Mouse (Mus musculus) ES-Bruce4 (cell line): ENCODE measurements around the gene Mgat5. TPM values are rescaled to one million over a fixed set of nuclear protein-coding genes. Genes with fewer than 3 reads are reported as not detected.

Experiments used
- H3K27ac ChIP-seq: 2 replicates; pipeline ENCODE4 v1.5.1; 2012; ENCODE audit warnings: low read length, inconsistent platforms; ENCODE audit not compliant: insufficient read depth
- H3K27me3 ChIP-seq: 2 replicates; pipeline ENCODE4 v1.6.1; 2012; ENCODE audit warnings: mild to moderate bottlenecking, low read length, inconsistent platforms; ENCODE audit not compliant: control insufficient read depth, poor library complexity, insufficient read depth, severe bottlenecking
- H3K36me3 ChIP-seq: 2 replicates; pipeline ENCODE4 v1.6.1; 2012; ENCODE audit warnings: inconsistent platforms, mild to moderate bottlenecking, low read length, moderate library complexity; ENCODE audit not compliant: control insufficient read depth, poor library complexity, insufficient read depth, severe bottlenecking
- H3K4me1 ChIP-seq: one replicate; pipeline ENCODE4 v1.8.1; 2011; ENCODE audit warnings: low read length; ENCODE audit not compliant: control insufficient read depth, insufficient read depth
- H3K4me3 ChIP-seq: 2 replicates; pipeline ENCODE4 v1.5.1; 2011; ENCODE audit warnings: low read depth, mild to moderate bottlenecking, low read length
- H3K9ac ChIP-seq: 2 replicates; pipeline ENCODE4 v1.6.1; 2012; ENCODE audit warnings: low read depth, mild to moderate bottlenecking, inconsistent platforms; ENCODE audit not compliant: poor library complexity, severe bottlenecking
- H3K9me3 ChIP-seq: replicated peaks from 2 replicates; pipeline ENCODE4 v1.6.1; 2012; ENCODE audit warnings: mild to moderate bottlenecking, low read length, inconsistent platforms; ENCODE audit not compliant: control insufficient read depth, poor library complexity, insufficient read depth, severe bottlenecking
- CTCF ChIP-seq: IDR thresholded peaks from one replicate; pipeline ENCODE4 v1.8.1; 2011; ENCODE audit warnings: low read depth, low read length
- EP300 ChIP-seq: IDR thresholded peaks from 2 replicates; pipeline ENCODE4 v1.6.1; 2011; ENCODE audit warnings: low read depth, low read length; ENCODE audit not compliant: insufficient read depth
- POLR2A ChIP-seq: IDR thresholded peaks from one replicate; pipeline ENCODE4 v1.8.1; 2011; ENCODE audit warnings: low read length; ENCODE audit not compliant: insufficient read depth
- polyA plus RNA-seq: library from polyadenylated mRNA; stranded (reverse); fragments of >200 nt; gene quantifications from 2 replicates; pipeline ENCODE4 v1.2.4, GENCODE M21; 2011; ENCODE audit warnings: low read depth; ENCODE audit not compliant: missing spikeins, insufficient read depth, insufficient read length

Mgat5 gene
- polyA plus RNA-seq, 1 experiment: 9.9 TPM

DNA sequence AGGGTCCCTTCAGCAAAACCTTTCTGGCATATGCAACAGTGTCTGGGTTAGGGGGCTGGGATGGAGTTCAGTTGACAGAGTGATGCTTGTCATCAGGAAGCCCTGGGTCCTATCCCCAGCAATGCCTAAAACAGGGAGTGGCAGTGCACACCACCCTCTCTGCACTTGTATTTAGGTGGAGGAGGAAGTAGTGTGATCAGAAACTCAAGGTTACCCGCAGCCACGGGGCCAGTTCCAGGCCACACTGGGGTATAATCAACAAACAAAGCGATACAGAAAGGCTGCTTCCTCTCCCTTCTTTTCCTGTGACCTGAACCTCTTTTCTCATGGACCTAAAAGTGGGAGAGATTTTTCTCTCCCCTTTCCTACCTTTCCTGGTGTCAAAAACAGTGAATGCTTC lies 116.8 kb downstream of the Mgat5 start:
- no peaks in the 10 kb centered on the region for H3K36me3 ChIP-seq
- TF ChIP-seq POLR2A (no peak), EP300 (no peak), CTCF (no peak)
- H3K4me3 ChIP-seq: no peak overlapping the region
- no peaks in the 10 kb centered on the region for H3K9me3 ChIP-seq
- H3K9ac ChIP-seq: no peak overlapping the region
- no peaks in the 10 kb centered on the region for H3K27me3 ChIP-seq
- H3K4me1 ChIP-seq: peaks cover 2% of the 10 kb centered on the region
- no peak overlapping the region for H3K27ac ChIP-seq

DNA sequence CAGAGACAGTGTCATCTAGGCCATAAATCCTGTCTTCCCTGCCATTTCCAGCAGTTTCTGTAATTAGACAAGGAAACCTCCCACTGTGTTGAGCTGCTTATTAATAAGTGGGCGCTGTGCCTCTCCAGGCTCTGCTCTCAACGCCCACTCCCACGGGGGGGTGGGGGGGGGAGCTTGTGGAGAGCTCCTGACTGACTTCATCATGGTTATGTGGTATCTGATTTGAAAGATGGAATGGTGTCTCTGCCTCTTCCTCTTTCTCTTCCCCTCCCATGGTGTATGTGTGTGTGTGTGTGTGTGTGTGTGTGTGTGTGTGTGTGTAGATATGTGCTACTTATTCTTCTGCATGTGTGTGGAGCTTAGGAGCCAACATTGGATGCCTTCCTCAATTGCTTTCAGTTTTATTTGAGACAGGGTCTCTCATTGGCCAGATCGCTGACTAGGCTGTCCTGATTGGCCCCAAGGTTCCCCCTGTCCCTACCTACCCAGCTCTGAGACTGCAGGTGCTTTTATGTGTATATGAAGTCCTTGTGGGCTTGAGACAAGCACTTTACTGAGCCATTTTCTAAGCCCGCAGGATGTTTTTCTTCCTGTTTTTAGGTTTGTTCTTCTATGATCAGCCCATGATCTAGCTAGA lies 117.5 kb downstream of the Mgat5 start:
- peaks cover 2% of the 10 kb centered on the region for H3K4me1 ChIP-seq
- no peaks in the 10 kb centered on the region for H3K9me3 ChIP-seq
- no peaks in the 10 kb centered on the region for H3K36me3 ChIP-seq
- H3K27me3 ChIP-seq: no peaks in the 10 kb centered on the region
- no peak overlapping the region for H3K9ac ChIP-seq
- no peak overlapping the region for H3K4me3 ChIP-seq
- H3K27ac ChIP-seq: no peak overlapping the region
- TF ChIP-seq CTCF: no peak
- TF ChIP-seq EP300: no peak
- TF ChIP-seq POLR2A: no peak

DNA sequence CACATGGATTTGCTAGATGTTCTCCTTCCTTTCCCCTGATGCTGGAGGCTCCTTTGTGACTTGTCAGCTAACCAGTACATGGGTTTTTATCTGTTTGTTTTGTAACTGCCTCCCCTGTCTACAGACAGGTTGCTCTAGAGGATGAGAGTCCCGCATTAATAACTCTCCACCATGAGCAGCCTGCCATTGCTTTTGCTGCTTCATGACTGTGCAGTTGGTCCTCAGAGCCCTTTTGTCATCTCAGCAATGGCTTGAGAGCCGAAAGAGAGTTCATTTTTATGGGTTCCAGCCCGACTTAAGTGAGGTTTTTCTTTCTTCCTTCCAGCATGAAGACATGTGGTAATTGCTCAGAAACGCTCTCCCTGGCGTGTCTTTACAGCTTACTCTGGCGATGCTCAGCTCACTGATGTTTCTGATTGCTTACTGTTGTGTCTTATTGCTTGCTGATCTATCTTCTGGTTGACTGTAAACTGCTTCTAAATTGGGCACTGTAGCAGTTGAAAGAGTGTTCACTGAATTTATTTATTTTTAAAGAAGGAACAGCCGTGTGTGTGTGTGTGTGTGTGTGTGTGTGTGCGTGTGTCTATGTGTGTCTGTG lies 120.9 kb downstream of the Mgat5 start:
- Histone ChIP-seq H3K27ac (no peak overlapping the region), H3K36me3 (no peaks in the 10 kb centered on the region), H3K27me3 (no peaks in the 10 kb centered on the region), H3K4me1 (peaks cover 2% of the 10 kb centered on the region), H3K4me3 (no peak overlapping the region), H3K9me3 (no peaks in the 10 kb centered on the region), H3K9ac (no peak overlapping the region)
- no peak for TF ChIP-seq EP300
- no peak for TF ChIP-seq CTCF
- no peak for TF ChIP-seq POLR2A

DNA sequence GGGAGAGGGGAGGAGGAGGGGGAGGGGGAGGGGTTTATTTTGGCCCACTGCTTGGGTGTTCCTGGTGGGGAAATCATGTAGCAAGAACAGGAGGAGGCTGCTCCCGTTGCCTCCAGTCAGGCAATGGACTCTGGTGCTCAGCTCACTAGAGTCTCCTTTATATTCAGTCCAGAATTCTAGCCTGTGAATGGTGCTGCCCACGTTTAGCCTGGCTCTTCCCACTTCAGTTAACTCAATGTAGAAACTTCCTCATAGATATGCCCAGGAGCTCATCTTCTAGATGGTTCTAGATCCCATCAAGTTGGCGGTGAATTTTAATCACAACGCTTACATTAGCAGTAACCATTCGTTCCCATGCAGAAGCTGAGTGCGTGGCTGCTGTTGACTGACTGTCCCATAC lies 123.0 kb downstream of the Mgat5 start:
- no peak for TF ChIP-seq CTCF
- no peak for TF ChIP-seq EP300
- TF ChIP-seq POLR2A: no peak
- no peaks in the 10 kb centered on the region for H3K4me1 ChIP-seq
- no peaks in the 10 kb centered on the region for H3K36me3 ChIP-seq
- no peak overlapping the region for H3K27ac ChIP-seq
- no peaks in the 10 kb centered on the region for H3K9me3 ChIP-seq
- H3K4me3 ChIP-seq: no peak overlapping the region
- no peaks in the 10 kb centered on the region for H3K27me3 ChIP-seq
- no peak overlapping the region for H3K9ac ChIP-seq

DNA sequence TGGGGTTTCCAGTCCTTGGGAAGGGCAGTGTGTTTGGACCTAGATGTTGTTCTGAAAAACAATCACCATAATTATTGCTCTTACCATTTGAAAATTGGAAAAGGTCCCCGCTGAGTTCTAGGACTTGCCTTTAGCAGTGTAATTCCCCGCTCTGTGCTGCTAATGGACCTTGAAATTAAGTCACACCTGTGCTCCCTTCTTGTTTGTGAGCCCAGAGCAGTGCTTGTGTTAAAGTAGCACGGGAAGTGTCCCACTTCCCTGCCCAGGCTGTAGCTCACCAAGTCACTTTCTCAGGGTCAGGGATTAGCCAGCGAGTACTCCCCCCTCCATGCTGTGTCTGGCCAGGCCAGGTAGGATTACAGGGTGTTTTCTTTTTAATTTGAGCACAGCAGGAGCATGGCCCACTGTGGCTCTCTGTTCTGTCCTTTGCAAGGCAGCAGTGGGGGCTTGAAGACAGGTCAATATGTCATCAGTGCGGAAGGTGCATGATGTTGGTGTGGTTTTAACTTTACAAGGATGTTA lies 123.6 kb downstream of the Mgat5 start:
- Histone ChIP-seq H3K9ac (no peak overlapping the region), H3K36me3 (no peaks in the 10 kb centered on the region), H3K9me3 (no peaks in the 10 kb centered on the region), H3K27ac (no peak overlapping the region), H3K27me3 (no peaks in the 10 kb centered on the region), H3K4me3 (no peak overlapping the region), H3K4me1 (no peaks in the 10 kb centered on the region)
- TF ChIP-seq POLR2A: no peak
- TF ChIP-seq CTCF: no peak
- no peak for TF ChIP-seq EP300

DNA sequence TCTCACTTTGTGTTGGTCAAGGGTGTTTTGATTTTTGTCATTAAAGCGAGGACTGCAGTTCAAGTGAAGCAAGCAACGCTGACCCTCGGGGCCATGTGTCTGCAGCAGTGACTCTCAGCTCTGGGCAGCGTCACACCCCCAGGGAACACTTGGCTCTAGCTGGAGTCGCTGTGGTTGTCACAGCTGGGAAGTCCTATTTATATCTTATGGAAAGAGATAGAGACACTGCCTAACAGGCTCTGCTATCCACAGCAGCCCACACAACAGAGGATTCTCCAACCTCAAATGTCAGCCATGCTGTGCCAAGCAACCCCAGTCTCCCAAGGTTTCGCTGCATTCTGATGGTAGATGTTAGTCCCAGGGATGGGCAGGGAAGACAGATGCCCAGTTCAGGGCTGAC lies 125.0 kb downstream of the Mgat5 start:
- Histone ChIP-seq H3K4me1 (no peaks in the 10 kb centered on the region), H3K9ac (no peak overlapping the region), H3K4me3 (no peak overlapping the region), H3K9me3 (no peaks in the 10 kb centered on the region), H3K27me3 (no peaks in the 10 kb centered on the region), H3K27ac (no peak overlapping the region), H3K36me3 (no peaks in the 10 kb centered on the region)
- TF ChIP-seq POLR2A: no peak
